Mouse (Mus musculus) spleen, postnatal 36 days (tissue): ENCODE measurements around the gene Psmd12.
A peak's percentile ranks its signal among the peaks of the same experiment; 100 is the strongest.
"Not testable (repeated sequence)": the region's sequence is repeated elsewhere in the genome, so short reads cannot be mapped to it uniquely, and the experiment has no call there.

ENCODE experiments used
- DNase-seq, 2 experiments: peaks; one replicate each; pipeline ENCODE4 v3.0.0; 2022; ENCODE audit warnings: low spot score in 2 of 2, mixed read lengths in 1 of 2

Gene Psmd12

GRCm38 (mm10) chr11:107459828-107460227, 19.5 kb upstream of the Psmd12 start:
- no peak for DNase-seq

GRCm38 (mm10) chr11:107462478-107462877, 16.8 kb upstream of the Psmd12 start:
- DNase-seq: no peak

GRCm38 (mm10) chr11:107463251-107463681, 16.0 kb upstream of the Psmd12 start:
- no peak for DNase-seq

GRCm38 (mm10) chr11:107464141-107464540, 15.1 kb upstream of the Psmd12 start:
- no peak for DNase-seq

GRCm38 (mm10) chr11:107465041-107465440, 14.2 kb upstream of the Psmd12 start:
- no peak for DNase-seq

GRCm38 (mm10) chr11:107465969-107466368, 13.3 kb upstream of the Psmd12 start:
- no peak for DNase-seq

- DNase-seq: no peak
Measured at GRCm38 (mm10) chr11:107466611-107467391, 12.5 kb upstream of the Psmd12 start.

- peak; percentile 44 to 67 for DNase-seq
Measured at GRCm38 (mm10) chr11:107468252-107469030, 10.8 kb upstream of the Psmd12 start.

- peak; percentile 68 to 79 for DNase-seq
Measured at GRCm38 (mm10) chr11:107469031-107469522, 10.2 kb upstream of the Psmd12 start.

- DNase-seq: peak; percentile 59 to 64
Measured at GRCm38 (mm10) chr11:107469523-107470371, 9.5 kb upstream of the Psmd12 start.

GRCm38 (mm10) chr11:107470521-107471041, 8.7 kb upstream of the Psmd12 start, which contains the start of gene Pitpnc1:
Gene Pitpnc1, minus strand, starts transcription at chr11:107470699.
- peak; percentile 89 to 90 for DNase-seq

GRCm38 (mm10) chr11:107471071-107471720, 8.1 kb upstream of the Psmd12 start:
- no peak for DNase-seq

- DNase-seq: no peak
Measured at GRCm38 (mm10) chr11:107472304-107472703, 7.0 kb upstream of the Psmd12 start.

GRCm38 (mm10) chr11:107473137-107473820, 6.0 kb upstream of the Psmd12 start:
- DNase-seq: peak; percentile 70 to 80

GRCm38 (mm10) chr11:107479862-107480203, 549 bp downstream of the Psmd12 start:
- no peak for DNase-seq

- DNase-seq: no peak
Measured at GRCm38 (mm10) chr11:107484341-107484740, 5.1 kb downstream of the Psmd12 start.

GRCm38 (mm10) chr11:107502801-107503200, 23.5 kb downstream of the Psmd12 start:
- no peak for DNase-seq

- DNase-seq: not testable (repeated sequence)
Measured at GRCm38 (mm10) chr11:107504364-107504763, 25.1 kb downstream of the Psmd12 start.

GRCm38 (mm10) chr11:107506260-107506659, 27.0 kb downstream of the Psmd12 start:
- DNase-seq: peak in 1 of 2 experiments; percentile 10

- DNase-seq: no peak
Measured at GRCm38 (mm10) chr11:107509631-107510338, 30.5 kb downstream of the Psmd12 start.
